Mouse (Mus musculus) G1E (cell line): Measurements from ENCODE around the gene Rps12-ps3. TPM values are rescaled to one million over a fixed set of nuclear protein-coding genes. Genes with fewer than 3 reads are reported as not detected.

Source experiments
- ATAC-seq: 2 replicates; pipeline ENCODE4 v1.8.0; 2016; ENCODE audit warnings: mild to moderate bottlenecking; ENCODE audit not compliant: insufficient number of reproducible peaks, poor library complexity, low FRiP score, severe bottlenecking; ENCODE audit errors: extremely low read depth
- DNase-seq: peaks from one replicate; pipeline ENCODE4 v3.0.0; 2012; ENCODE audit warnings: low spot score
- H3K27me3 ChIP-seq: 2 replicates; pipeline ENCODE4 v1.6.1; 2012; ENCODE audit warnings: mild to moderate bottlenecking, low read length, inconsistent platforms; ENCODE audit not compliant: insufficient read depth
- H3K36me3 ChIP-seq: replicated peaks from 2 replicates; pipeline ENCODE3; 2012; ENCODE audit warnings: mild to moderate bottlenecking, inconsistent platforms
- H3K4me1 ChIP-seq: 2 replicates; pipeline ENCODE4 v1.6.1; 2012; ENCODE audit warnings: low read depth, low read length, inconsistent platforms, mixed read lengths; ENCODE audit not compliant: insufficient read depth
- H3K4me3 ChIP-seq: 2 replicates; pipeline ENCODE4 v1.5.1; 2012; ENCODE audit warnings: low read depth, mild to moderate bottlenecking, inconsistent platforms, low read length, moderate library complexity, mixed read lengths
- H3K9me3 ChIP-seq: replicated peaks from 2 replicates; pipeline ENCODE4 v1.6.1; 2012; ENCODE audit warnings: inconsistent platforms
- CTCF ChIP-seq: IDR thresholded peaks from 2 replicates; pipeline ENCODE4 v1.5.1; 2012; ENCODE audit warnings: low read depth, low read length, inconsistent platforms, mixed read lengths
- GATA1 ChIP-seq: IDR thresholded peaks from 2 replicates; pipeline ENCODE4 v1.6.1; 2012; ENCODE audit warnings: borderline replicate concordance, low read length, inconsistent platforms, mixed read lengths
- GATA2 ChIP-seq: IDR thresholded peaks from 2 replicates; pipeline ENCODE4 v1.6.1; 2012; ENCODE audit warnings: low read depth, low read length, inconsistent platforms, borderline replicate concordance
- POLR2AphosphoS5 ChIP-seq: IDR thresholded peaks from 2 replicates; pipeline ENCODE4 v1.6.1; 2012; ENCODE audit warnings: low read depth, low read length, inconsistent platforms; ENCODE audit not compliant: insufficient replicate concordance
- TAL1 ChIP-seq: conservative IDR thresholded peaks from 2 replicates; pipeline ENCODE4 v1.6.1; 2012; ENCODE audit warnings: low read depth, low read length, inconsistent platforms, mixed read lengths
- polyA plus RNA-seq: library from polyadenylated mRNA; stranded (reverse); fragments of >175 nt; gene quantifications from 2 replicates; pipeline ENCODE4 v1.2.3, GENCODE M21; 2012
- total RNA-seq, 2 experiments: library from RNA; stranded (forward) in 1 of 2; stranded (reverse) in 1 of 2; fragments of 200-1000 nt in 1 of 2; fragments of >200 nt in 1 of 2; fragmentation: Nextera tagmentation in 1 of 2; gene quantifications; 2 replicates each; pipeline ENCODE4 v1.2.3; 2014 to 2017

The Rps12-ps3 gene
- total and polyA plus RNA-seq, 3 experiments, result 53.3 to 406 (median 81.3) TPM

- no peaks in the 10 kb centered on the region for H3K9me3 ChIP-seq
- peaks cover 55% of the 10 kb centered on the region for H3K36me3 ChIP-seq
- no peak for DNase-seq
- ATAC-seq, result peak; percentile 42
- 0 out of 2 replicates have a peak, but pooled peaks cover 3% of the 10 kb centered on the region for H3K4me1 ChIP-seq
- H3K4me3 ChIP-seq, result no peak overlapping the region
- H3K27me3 ChIP-seq, result no peaks in the 10 kb centered on the region
- TF ChIP-seq TAL1 (no peak), GATA1 (no peak), POLR2AphosphoS5 (no peak), GATA2 (no peak), CTCF (no peak)
These were observed 29.8 kb upstream of the Rps12-ps3 start for GRCm38 (mm10) chr19:59292183-59292839.

GRCm38 (mm10) chr19:59315308-59315707, 6.8 kb upstream of the Rps12-ps3 start:
- no peaks in the 10 kb centered on the region; the same call in 1 of the 2 replicates for H3K4me1 ChIP-seq
- no peaks in the 10 kb centered on the region for H3K9me3 ChIP-seq
- TF ChIP-seq TAL1, result no peak
- TF ChIP-seq GATA1, result no peak
- TF ChIP-seq CTCF, result no peak
- TF ChIP-seq GATA2, result no peak
- no peak for TF ChIP-seq POLR2AphosphoS5
- DNase-seq (no peak), ATAC-seq (no peak)
- H3K4me3 ChIP-seq, result no peak overlapping the region
- peaks cover 60% of the 10 kb centered on the region for H3K36me3 ChIP-seq
- H3K27me3 ChIP-seq, result no peaks in the 10 kb centered on the region

GRCm38 (mm10) chr19:59316571-59316970, 5.5 kb upstream of the Rps12-ps3 start:
- no peak for ATAC-seq
- Histone ChIP-seq H3K9me3 (no peaks in the 10 kb centered on the region), H3K27me3 (no peaks in the 10 kb centered on the region), H3K36me3 (peaks cover 62% of the 10 kb centered on the region), H3K4me3 (no peak overlapping the region), H3K4me1 (no peaks in the 10 kb centered on the region; the same call in 1 of the 2 replicates)
- TF ChIP-seq CTCF, result no peak
- TF ChIP-seq GATA1, result no peak
- no peak for TF ChIP-seq GATA2
- no peak for TF ChIP-seq TAL1
- DNase-seq, result no peak

GRCm38 (mm10) chr19:59330816-59331225, 8.7 kb downstream of the Rps12-ps3 start:
- TF ChIP-seq GATA1, result no peak
- TF ChIP-seq CTCF, result no peak
- no peak for TF ChIP-seq TAL1
- peaks cover 27% of the 10 kb centered on the region for H3K36me3 ChIP-seq
- no peak overlapping the region for H3K4me3 ChIP-seq
- peaks cover 25% of the 10 kb centered on the region for H3K4me1 ChIP-seq
- DNase-seq, result no peak
- H3K27me3 ChIP-seq, result no peaks in the 10 kb centered on the region
- no peak for ATAC-seq
- no peaks in the 10 kb centered on the region for H3K9me3 ChIP-seq

- TF ChIP-seq TAL1 (no peak), CTCF (no peak), POLR2AphosphoS5 (no peak), GATA1 (no peak), GATA2 (no peak)
- Histone ChIP-seq H3K27me3 (no peaks in the 10 kb centered on the region), H3K4me3 (no peak overlapping the region), H3K9me3 (no peaks in the 10 kb centered on the region), H3K4me1 (peaks cover 53% of the 10 kb centered on the region), H3K36me3 (peaks cover 26% of the 10 kb centered on the region)
- DNase-seq, result no peak
- ATAC-seq, result no peak
These were observed 14.6 kb downstream of the Rps12-ps3 start for GRCm38 (mm10) chr19:59336655-59337054.

- peak; percentile 19 for DNase-seq
- Histone ChIP-seq H3K27me3 (no peaks in the 10 kb centered on the region), H3K36me3 (peaks cover 25% of the 10 kb centered on the region), H3K4me3 (no peak overlapping the region), H3K9me3 (no peaks in the 10 kb centered on the region), H3K4me1 (peaks cover 52% of the 10 kb centered on the region)
- ATAC-seq, result peak; percentile 75
- no peak for TF ChIP-seq POLR2AphosphoS5
- no peak for TF ChIP-seq GATA2
- 0 out of 2 replicates have a peak, but pooled peaks have one; percentile 12 for TF ChIP-seq TAL1
These were observed 16.0 kb downstream of the Rps12-ps3 start for GRCm38 (mm10) chr19:59337872-59338681.
